Mouse (Mus musculus) pancreas, adult 10 weeks (tissue): ENCODE results near the gene Mapkapk5. TPM values are rescaled to one million over a fixed set of nuclear protein-coding genes. Genes with fewer than 3 reads are reported as not detected.

ENCODE experiments used
- polyA plus RNA-seq: library from polyadenylated mRNA; stranded (reverse); fragments of 350-450 nt; fragmentation: Illumina TruSeq; extraction: RNeasy Lipid Tissue Mini Kit (QIAGEN cat#74804); gene quantifications from one replicate; pipeline ENCODE4 v1.2.3, GENCODE M21; 2015; ENCODE audit warnings: low read depth, low replicate concordance; ENCODE audit not compliant: insufficient read depth

The Mapkapk5 gene
- polyA plus RNA-seq: 25.2 TPM

GRCm38 (mm10) chr5:121545793-121546529 lies at the start of gene Mapkapk5:
Gene Mapkapk5, minus strand, starts transcription at chr5:121545905.

GRCm38 (mm10) chr5:121593451-121594401 lies 48.0 kb upstream of the Mapkapk5 start, which contains the start of gene Aldh2:
Gene Aldh2, minus strand, starts transcription at chr5:121593824.

GRCm38 (mm10) chr5:121544910-121545792 lies 554 bp downstream of the Mapkapk5 start, which contains the start of the genes Adam1a and Gm42878:
Gene Adam1a, minus strand, starts transcription at chr5:121545482.
Gene Gm42878, minus strand, starts transcription at chr5:121545482.

GRCm38 (mm10) chr5:121503231-121503630 lies 42.5 kb downstream of the Mapkapk5 start, which contains the start of gene Adam1b:
Gene Adam1b, minus strand, starts transcription at chr5:121503435.

Other genes starting within 250 kb of the Mapkapk5 start
- 23.5 TPM for gene Trafd1, start 160.3 kb downstream of the Mapkapk5 start, polyA plus RNA-seq
- 5.3 TPM for gene Naa25, start 148.0 kb downstream of the Mapkapk5 start, polyA plus RNA-seq
- gene Tmem116, start 94.0 kb downstream of the Mapkapk5 start, polyA plus RNA-seq: 3.5 TPM
- 48.1 TPM for gene Erp29, start 93.4 kb downstream of the Mapkapk5 start, polyA plus RNA-seq
- not detected for gene Adam1b, start 42.5 kb downstream of the Mapkapk5 start, polyA plus RNA-seq
- gene Adam1a, start 423 bp downstream of the Mapkapk5 start, polyA plus RNA-seq: 1.7 TPM
- gene Gm42878, start 423 bp downstream of the Mapkapk5 start, polyA plus RNA-seq: not detected
- 72.9 TPM for gene Aldh2, start 47.9 kb upstream of the Mapkapk5 start, polyA plus RNA-seq
- 1.9 TPM for gene Acad12, start 73.0 kb upstream of the Mapkapk5 start, polyA plus RNA-seq
- gene Acad10, start 114.6 kb upstream of the Mapkapk5 start, polyA plus RNA-seq: 2.4 TPM
- gene Brap, start 114.7 kb upstream of the Mapkapk5 start, polyA plus RNA-seq: 11.1 TPM
- 20.3 TPM for gene Atxn2, start 165.4 kb upstream of the Mapkapk5 start, polyA plus RNA-seq